15 mouse cellular contexts compared by ENCODE assay signal in genomic region chr6:59433116-59433515, GRCm38 (mm10).
"Had no signal": no experiment of that assay in that cellular context is flagged by ENCODE, and none has a peak within 500 bp of the region (broad histone marks: within the 10 kb centered on the region; RNA-seq: fewer than 3 reads in every experiment).

No protein-coding gene starts in this region.

- DNase-seq: heart, postnatal 10 days; heart, postnatal 36 days; heart, postnatal 4 days; kidney, adult 11 months; kidney, adult 18-20 months; kidney, adult 2 months; kidney, adult 8-10 months; kidney, adult 9 months; kidney, postnatal 10 days; kidney, postnatal 14 days; kidney, postnatal 25 days; kidney, postnatal 36 days; kidney, postnatal 4 days; layer of hippocampus, adult 9-11 months; layer of hippocampus, postnatal 36 days had no signal
